Mouse (Mus musculus): ENCODE measurements around the gene Zcchc2. TPM values are rescaled to one million over a fixed set of nuclear protein-coding genes. Genes with fewer than 3 reads are reported as not detected.

The Zcchc2 gene
- polyA plus RNA-seq, 1 experiment: 3.8 TPM

- H3K4me1 ChIP-seq: peaks cover 20% of the 10 kb centered on the region
- no peak overlapping the region for H3K4me3 ChIP-seq (replicated peaks)
- H3K36me3 ChIP-seq (replicated peaks; ENCODE audit: low read length): no peaks in the 10 kb centered on the region
- TF ChIP-seq FLI1 (IDR thresholded peaks at IDR 0.05; ENCODE audit: low read length) (no peak), GATA1 (IDR thresholded peaks at IDR 0.05; ENCODE audit: borderline replicate concordance, low read length) (no peak)
- no peaks in the 10 kb centered on the region for H3K9me3 ChIP-seq
- peaks cover 29% of the 10 kb centered on the region for H3K27me3 ChIP-seq (replicated peaks)
Observed at GRCm38 (mm10) chr1:106069867-106070543, 79.8 kb downstream of the Zcchc2 start.

GRCm38 (mm10) chr1:106070814-106071213 lies 80.6 kb downstream of the Zcchc2 start:
- H3K4me3 ChIP-seq (replicated peaks): no peak overlapping the region
- H3K36me3 ChIP-seq (replicated peaks; ENCODE audit: low read length): no peaks in the 10 kb centered on the region
- TF ChIP-seq FLI1 (IDR thresholded peaks at IDR 0.05; ENCODE audit: low read length) (no peak), GATA1 (IDR thresholded peaks at IDR 0.05; ENCODE audit: borderline replicate concordance, low read length) (no peak)
- peaks cover 31% of the 10 kb centered on the region for H3K27me3 ChIP-seq (replicated peaks)
- peaks cover 16% of the 10 kb centered on the region for H3K4me1 ChIP-seq
- no peaks in the 10 kb centered on the region for H3K9me3 ChIP-seq

- H3K36me3 ChIP-seq (replicated peaks; ENCODE audit: low read length): no peaks in the 10 kb centered on the region
- TF ChIP-seq FLI1 (IDR thresholded peaks at IDR 0.05; ENCODE audit: low read length) (no peak), GATA1 (IDR thresholded peaks at IDR 0.05; ENCODE audit: borderline replicate concordance, low read length) (no peak)
- H3K4me3 ChIP-seq (replicated peaks): no peak overlapping the region
- no peaks in the 10 kb centered on the region for H3K9me3 ChIP-seq
- peaks cover 12% of the 10 kb centered on the region for H3K4me1 ChIP-seq
- H3K27me3 ChIP-seq (replicated peaks): peaks cover 32% of the 10 kb centered on the region
Observed at GRCm38 (mm10) chr1:106071237-106072070, 81.2 kb downstream of the Zcchc2 start.

GRCm38 (mm10) chr1:106072071-106072440 lies 81.8 kb downstream of the Zcchc2 start:
- Histone ChIP-seq H3K9me3 (no peaks in the 10 kb centered on the region), H3K4me1 (peaks cover 14% of the 10 kb centered on the region), H3K4me3 (replicated peaks) (no peak overlapping the region), H3K36me3 (replicated peaks; ENCODE audit: low read length) (no peaks in the 10 kb centered on the region), H3K27me3 (replicated peaks) (peaks cover 32% of the 10 kb centered on the region)
- TF ChIP-seq FLI1 (IDR thresholded peaks at IDR 0.05; ENCODE audit: low read length) (no peak), GATA1 (IDR thresholded peaks at IDR 0.05; ENCODE audit: borderline replicate concordance, low read length) (no peak)

- H3K36me3 ChIP-seq (replicated peaks; ENCODE audit: low read length): no peaks in the 10 kb centered on the region
Observed at GRCm38 (mm10) chr1:106073166-106073565, 83.0 kb downstream of the Zcchc2 start.

GRCm38 (mm10) chr1:106074141-106074540 lies 83.9 kb downstream of the Zcchc2 start:
- no peak for TF ChIP-seq FLI1 (IDR thresholded peaks at IDR 0.05; ENCODE audit: low read length)
- TF ChIP-seq GATA1 (IDR thresholded peaks at IDR 0.05; ENCODE audit: borderline replicate concordance, low read length): no peak
- no peaks in the 10 kb centered on the region for H3K36me3 ChIP-seq (replicated peaks; ENCODE audit: low read length)
- H3K4me1 ChIP-seq: peaks cover 16% of the 10 kb centered on the region
- H3K27me3 ChIP-seq (replicated peaks): peaks cover 27% of the 10 kb centered on the region
- H3K9me3 ChIP-seq: no peaks in the 10 kb centered on the region
- no peak overlapping the region for H3K4me3 ChIP-seq (replicated peaks)

More at GRCm38 (mm10) chr1:106073166-106073565, 83.0 kb downstream of the Zcchc2 start:
- Histone ChIP-seq H3K9me3 (no peaks in the 10 kb centered on the region), H3K4me3 (replicated peaks) (no peak overlapping the region), H3K4me1 (peaks cover 16% of the 10 kb centered on the region), H3K27me3 (replicated peaks) (peaks cover 27% of the 10 kb centered on the region)
- TF ChIP-seq FLI1 (IDR thresholded peaks at IDR 0.05; ENCODE audit: low read length) (no peak), GATA1 (IDR thresholded peaks at IDR 0.05; ENCODE audit: borderline replicate concordance, low read length) (no peak)

- Histone ChIP-seq H3K27me3 (replicated peaks) (peaks cover 24% of the 10 kb centered on the region), H3K36me3 (replicated peaks; ENCODE audit: low read length) (no peaks in the 10 kb centered on the region), H3K4me1 (peaks cover 12% of the 10 kb centered on the region), H3K4me3 (replicated peaks) (no peak overlapping the region), H3K9me3 (no peaks in the 10 kb centered on the region)
- TF ChIP-seq GATA1 (IDR thresholded peaks at IDR 0.05; ENCODE audit: borderline replicate concordance, low read length) (no peak), FLI1 (IDR thresholded peaks at IDR 0.05; ENCODE audit: low read length) (no peak)
Observed at GRCm38 (mm10) chr1:106074656-106075055, 84.5 kb downstream of the Zcchc2 start.

GRCm38 (mm10) chr1:106076641-106077040 lies 86.4 kb downstream of the Zcchc2 start:
- Histone ChIP-seq H3K9me3 (no peaks in the 10 kb centered on the region), H3K4me3 (replicated peaks) (no peak overlapping the region), H3K27me3 (replicated peaks) (peaks cover 22% of the 10 kb centered on the region), H3K4me1 (peaks cover 9% of the 10 kb centered on the region; the same call in 1 of the 2 replicates), H3K36me3 (replicated peaks; ENCODE audit: low read length) (no peaks in the 10 kb centered on the region)
- TF ChIP-seq FLI1 (IDR thresholded peaks at IDR 0.05; ENCODE audit: low read length) (no peak), GATA1 (IDR thresholded peaks at IDR 0.05; ENCODE audit: borderline replicate concordance, low read length) (no peak)

GRCm38 (mm10) chr1:106077166-106077565 lies 87.0 kb downstream of the Zcchc2 start:
- Histone ChIP-seq H3K9me3 (no peaks in the 10 kb centered on the region), H3K27me3 (replicated peaks) (peaks cover 17% of the 10 kb centered on the region), H3K4me3 (replicated peaks) (no peak overlapping the region), H3K4me1 (peaks cover 9% of the 10 kb centered on the region; the same call in 1 of the 2 replicates), H3K36me3 (replicated peaks; ENCODE audit: low read length) (no peaks in the 10 kb centered on the region)
- TF ChIP-seq FLI1 (IDR thresholded peaks at IDR 0.05; ENCODE audit: low read length): no peak
- no peak for TF ChIP-seq GATA1 (IDR thresholded peaks at IDR 0.05; ENCODE audit: borderline replicate concordance, low read length)

Other genes with a start within 250 kb of the Zcchc2 start
- gene Tnfrsf11a, start 209.7 kb upstream of the Zcchc2 start, polyA plus RNA-seq (2012; ENCODE audit: insufficient read depth, low replicate concordance): 0.21 TPM in 1 of 2 replicates, not detected in the other
- 0.67 and 2.4 TPM in 2 replicates for gene Phlpp1, start 181.3 kb downstream of the Zcchc2 start, polyA plus RNA-seq (2012; ENCODE audit: insufficient read depth, low replicate concordance)

Measured in megakaryocyte, embryonic 14.5 days (primary cell).